Mouse (Mus musculus): ENCODE data around the gene Stx18.

GRCm38 (mm10) chr5:38080472-38080871 lies 41.9 kb downstream of the Stx18 start:
- TF ChIP-seq POLR2A (IDR thresholded peaks at IDR 0.05; ENCODE audit: borderline replicate concordance, insufficient read depth, low read length) (no peak), CTCF (IDR thresholded peaks at IDR 0.05; ENCODE audit: borderline replicate concordance, insufficient read depth, low read depth, low read length) (no peak)

All from cerebellum, adult 2 months (tissue).